Mouse (Mus musculus): ENCODE measurements around the gene Bicd2. TPM values are rescaled to one million over a fixed set of nuclear protein-coding genes. Genes with fewer than 3 reads are reported as not detected.

The Bicd2 gene
- polyA plus RNA-seq, 2 experiments from 2014 or later, result 5.9 to 6.1 TPM

DNA sequence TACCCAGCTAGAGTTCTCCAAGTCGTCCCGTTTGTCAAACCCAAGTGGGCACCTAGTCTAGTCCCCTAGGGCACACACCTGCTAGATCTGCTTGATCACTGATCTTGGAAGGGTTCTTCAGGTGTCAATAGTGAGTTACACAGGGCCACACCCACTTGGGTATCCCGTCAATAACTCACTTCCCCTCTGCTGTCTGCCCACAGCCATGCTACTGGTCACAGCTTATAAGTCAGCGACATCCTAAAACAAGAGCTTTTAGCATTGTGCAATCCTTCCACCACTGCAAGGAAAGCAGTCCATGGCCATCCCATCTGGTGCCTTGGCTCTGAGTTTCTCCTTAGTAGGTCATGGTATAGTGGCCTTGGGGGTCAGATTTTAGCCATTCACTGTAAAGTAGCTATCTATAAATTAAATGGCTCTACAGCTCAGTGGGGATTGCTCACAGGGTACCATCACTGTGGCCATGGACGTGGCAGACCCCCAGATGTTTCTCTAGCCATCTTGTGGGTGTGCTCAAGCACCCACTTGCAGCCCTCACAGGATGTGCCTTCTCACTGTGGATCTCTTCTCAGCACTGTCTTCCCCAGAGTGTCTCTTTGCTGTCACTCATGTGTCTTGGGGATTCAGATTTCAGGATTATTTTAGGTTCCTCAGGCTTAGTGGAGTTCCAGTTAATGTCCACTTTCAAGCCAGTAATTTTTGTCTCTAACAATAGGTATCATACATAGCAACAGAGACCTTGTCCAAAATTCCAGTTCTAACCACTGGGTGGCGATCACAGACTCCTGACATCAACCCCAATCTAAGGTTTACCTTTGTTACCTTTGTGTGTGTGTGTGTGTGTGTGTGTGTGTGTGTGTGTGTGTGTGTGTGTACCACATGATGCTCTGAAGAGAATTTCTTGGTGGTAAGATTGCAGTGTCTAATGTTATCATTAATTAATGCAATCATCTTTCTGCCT, 14.9 kb upstream of the Bicd2 start:
- ATAC-seq, result peak; percentile 90

- no peak for ATAC-seq
Observed at GRCm38 (mm10) chr13:49328101-49328500, 13.3 kb upstream of the Bicd2 start.

GRCm38 (mm10) chr13:49333250-49333649, 8.1 kb upstream of the Bicd2 start:
- no peak for ATAC-seq

DNA sequence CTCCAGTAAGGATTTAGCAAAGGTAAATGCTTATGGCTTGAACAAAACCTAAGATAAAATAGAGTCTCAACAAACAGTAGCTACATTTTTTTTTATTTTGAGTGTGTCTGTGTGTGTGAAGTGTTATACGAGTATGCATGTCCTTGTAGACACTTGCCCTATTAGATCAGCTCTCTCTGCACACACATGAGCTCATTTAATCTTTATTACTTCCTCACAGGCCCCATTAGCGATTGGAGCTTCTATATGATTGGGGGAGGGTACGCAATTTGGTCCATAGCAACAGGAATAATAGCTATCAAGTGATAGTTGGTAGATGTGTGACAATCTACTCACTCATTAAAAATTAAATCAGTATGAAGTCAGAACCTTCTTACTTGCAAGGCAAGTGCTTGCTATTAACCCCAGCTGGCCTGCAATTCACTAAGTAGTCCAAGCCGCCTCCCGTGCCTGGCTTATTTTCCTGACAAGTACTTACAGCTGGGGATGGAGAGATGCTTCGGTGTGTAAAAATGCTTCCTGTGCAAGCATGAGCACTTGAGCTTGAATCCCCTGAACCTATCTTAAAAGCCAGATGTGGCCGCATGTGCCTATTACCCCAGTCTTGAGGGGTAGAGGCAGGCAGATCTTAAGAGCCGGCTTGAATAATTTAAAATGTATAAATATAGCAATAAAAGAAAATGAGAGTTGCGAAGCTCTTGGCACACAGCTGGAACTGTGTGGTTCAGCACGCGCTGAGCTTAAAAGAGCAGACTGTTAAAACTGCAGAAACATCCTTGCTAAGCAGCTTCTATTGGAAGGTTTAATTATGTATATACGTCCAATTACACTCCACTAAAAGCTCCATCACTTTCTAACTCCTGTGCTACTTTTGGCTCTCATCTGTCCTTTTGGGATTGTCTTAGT, 6.1 kb upstream of the Bicd2 start:
- ATAC-seq, result no peak

GRCm38 (mm10) chr13:49338893-49339546, 2.4 kb upstream of the Bicd2 start:
- ATAC-seq, result no peak

- ATAC-seq, result no peak
Observed at GRCm38 (mm10) chr13:49341831-49342722, 692 bp downstream of the Bicd2 start.

DNA sequence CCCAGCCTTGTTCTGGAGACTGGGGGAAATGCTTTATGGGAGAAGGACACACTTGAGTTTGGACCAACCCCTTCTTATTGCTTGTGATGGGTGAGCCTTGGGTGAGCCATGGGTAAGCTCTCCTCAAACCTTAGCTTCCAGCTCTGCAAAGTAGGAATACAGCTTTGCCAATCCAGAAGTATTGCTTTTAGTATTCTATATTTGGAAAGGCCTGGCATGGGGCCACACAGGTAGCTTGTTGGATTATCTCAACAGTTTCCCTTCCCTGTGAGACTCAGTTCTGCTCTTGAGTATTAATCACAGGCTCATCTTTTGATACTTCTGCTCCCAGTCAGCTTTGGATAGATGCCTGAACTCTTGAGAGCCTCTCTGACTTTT, 1.3 kb downstream of the Bicd2 start:
- ATAC-seq, result no peak

DNA sequence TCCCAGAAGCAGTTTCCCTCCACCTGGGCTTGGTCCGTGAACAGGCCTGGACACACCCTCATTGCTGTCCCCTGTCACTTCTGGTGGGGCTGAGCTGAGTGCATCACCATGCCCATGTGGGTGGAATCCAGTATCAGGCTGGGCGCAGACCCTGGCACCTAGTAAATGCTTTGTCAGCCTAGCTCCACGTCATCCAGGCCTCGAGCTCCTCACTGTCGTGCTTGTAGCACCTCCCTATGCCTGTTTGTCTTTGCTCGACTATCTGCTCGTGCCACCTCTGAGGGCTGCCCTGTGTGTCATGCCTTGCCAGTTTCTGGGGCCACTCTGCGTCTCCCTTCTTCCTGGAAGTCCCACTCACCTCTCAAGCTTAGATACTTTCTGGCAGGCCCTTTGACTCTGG, 3.2 kb downstream of the Bicd2 start:
- ATAC-seq, result no peak

DNA sequence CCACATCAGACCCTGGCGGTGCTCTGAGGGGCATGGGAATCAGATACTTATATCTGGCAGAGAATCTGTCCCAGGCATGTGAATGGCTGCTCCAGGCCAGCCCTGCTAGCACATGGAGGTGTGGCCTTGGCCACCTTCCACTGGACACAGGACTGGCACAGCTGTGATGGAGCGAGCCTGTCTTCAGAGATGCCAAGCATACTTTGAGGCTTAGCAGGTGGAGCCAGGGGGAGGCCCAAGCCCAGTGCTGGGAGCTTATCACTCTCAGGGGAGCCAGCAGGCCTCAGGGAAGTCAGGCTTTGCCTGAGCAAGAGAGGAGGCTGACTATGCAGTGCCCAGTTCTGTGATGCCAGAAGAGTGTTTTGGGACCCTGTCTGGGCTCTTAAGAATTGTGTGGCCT, 4.1 kb downstream of the Bicd2 start:
- ATAC-seq, result no peak

DNA sequence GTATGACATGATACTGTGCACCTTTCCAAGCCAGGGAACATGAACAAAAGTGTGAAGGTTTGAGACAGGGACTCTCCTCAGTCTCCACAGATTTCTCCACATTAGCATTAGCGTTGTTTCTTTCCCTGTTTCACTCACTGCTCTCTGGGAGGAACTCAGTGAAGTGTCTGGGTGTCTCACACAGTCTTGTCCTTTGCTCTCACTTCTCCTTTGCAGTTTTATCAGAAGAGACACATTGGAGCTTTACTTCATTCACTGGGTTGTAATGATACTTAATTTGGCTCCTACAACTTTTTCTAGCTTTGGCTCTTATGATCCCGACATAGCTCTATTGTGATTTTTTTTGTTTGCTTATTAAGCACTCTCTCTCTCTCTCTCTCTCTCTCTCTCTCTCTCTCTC, 7.1 kb downstream of the Bicd2 start:
- no peak for ATAC-seq

- no peak for ATAC-seq
Observed at GRCm38 (mm10) chr13:49349335-49349734, 8.0 kb downstream of the Bicd2 start.

- no peak for ATAC-seq
Observed at GRCm38 (mm10) chr13:49349836-49350505, 8.6 kb downstream of the Bicd2 start.

DNA sequence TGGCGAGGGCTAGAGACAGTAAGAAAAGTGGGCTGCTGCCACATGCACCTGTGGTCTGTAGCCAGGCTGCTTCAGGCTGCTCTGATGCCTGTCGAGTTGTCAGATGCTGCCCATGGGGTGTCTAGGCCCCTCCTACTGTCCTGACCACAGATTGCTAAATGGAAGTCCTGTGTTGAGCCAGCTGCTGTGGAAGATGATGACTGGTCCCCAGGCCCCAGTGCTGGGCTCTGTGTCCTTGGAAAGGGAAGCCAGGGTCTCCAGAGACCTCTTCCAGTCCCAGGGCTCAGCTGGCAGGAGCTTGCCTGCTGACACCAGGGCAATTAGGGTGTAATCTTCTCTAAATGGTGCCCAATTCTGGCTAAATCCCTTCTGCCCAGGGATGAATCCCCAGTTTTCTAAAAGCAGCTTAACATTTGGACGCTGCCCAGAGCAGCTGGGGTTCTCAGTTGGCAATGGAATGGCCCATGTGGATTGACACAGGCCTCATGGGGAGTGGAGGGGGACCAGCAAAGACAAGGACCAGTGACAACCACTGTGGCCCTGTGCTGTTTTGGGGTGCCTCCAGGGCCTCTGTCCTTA, 11.3 kb downstream of the Bicd2 start:
- ATAC-seq, result no peak

DNA sequence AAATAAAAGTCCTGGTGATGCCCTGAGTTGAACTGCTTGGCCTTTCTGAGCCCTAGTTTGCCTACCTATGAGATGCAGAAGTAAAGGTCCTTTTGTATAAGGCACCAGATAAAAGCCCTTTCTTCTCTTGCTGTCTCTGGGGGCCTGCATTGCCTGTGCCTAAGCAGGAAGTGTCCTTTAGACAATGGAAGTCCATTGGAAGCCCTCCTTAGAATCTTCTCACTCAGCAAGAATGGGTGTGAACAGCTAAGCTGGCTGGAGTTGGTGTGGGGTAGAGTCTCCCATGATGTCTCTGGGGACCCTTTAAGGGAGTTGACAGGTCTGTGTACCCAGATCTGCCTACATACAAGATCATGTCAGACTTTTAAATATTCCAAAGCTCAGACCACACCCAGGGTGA, 12.0 kb downstream of the Bicd2 start:
- no peak for ATAC-seq

- ATAC-seq, result no peak
Observed at GRCm38 (mm10) chr13:49353991-49354507, 12.7 kb downstream of the Bicd2 start.

DNA sequence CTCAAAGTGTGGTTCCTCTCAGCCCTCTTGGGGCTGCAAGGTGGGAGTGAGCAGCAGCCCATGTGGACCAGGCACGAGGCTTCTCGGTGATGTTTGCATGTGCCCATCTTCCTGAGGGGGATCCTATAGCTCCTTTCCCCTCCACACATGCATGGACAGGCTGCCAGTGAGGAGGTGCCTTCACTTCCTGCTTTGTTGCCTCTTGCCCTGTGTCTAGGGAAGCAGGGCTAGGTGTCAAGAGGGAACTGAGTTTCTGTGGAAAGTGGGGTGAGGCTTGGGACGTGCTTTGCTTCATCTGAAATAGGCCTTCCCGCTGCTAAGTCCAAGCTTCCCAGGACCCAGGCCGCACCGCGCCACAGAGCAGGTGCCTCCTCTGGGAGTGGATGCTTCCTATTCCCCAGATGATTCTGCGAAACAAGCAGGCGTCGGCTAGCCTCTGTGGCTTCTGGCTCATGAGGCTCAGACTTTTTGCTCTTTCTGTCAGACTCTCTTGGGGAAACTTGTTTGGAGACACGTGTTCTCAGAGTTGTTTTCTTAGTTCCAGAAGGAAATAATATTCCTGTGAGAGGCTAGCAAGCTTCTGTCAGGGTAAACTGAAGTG, 14.2 kb downstream of the Bicd2 start:
- ATAC-seq, result no peak

DNA sequence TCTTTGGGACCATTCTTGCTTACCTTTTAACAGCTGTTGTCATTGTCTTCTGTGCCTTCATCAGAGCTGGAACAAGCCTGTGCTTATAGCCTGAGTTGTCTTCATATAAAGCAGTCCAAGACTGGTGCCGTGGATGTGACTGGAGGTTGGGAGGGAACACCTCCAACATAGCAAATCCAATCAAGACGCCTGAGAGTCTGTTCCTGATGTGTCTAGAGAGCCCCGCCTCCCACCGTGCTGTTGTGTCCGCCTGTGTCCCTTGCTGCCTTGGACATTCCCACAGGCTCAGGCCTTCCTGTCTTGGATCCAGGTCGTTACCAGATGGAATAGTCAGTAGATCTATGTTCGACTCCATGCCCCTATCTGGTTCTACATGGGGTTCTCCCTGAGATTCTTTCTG, 14.7 kb downstream of the Bicd2 start:
- ATAC-seq, result no peak

- ATAC-seq, result no peak
Observed at GRCm38 (mm10) chr13:49357367-49358026, 16.1 kb downstream of the Bicd2 start.

- no peak for ATAC-seq
Observed at GRCm38 (mm10) chr13:49358184-49358583, 16.8 kb downstream of the Bicd2 start.

Data from CD4-positive, CD25-positive, alpha-beta regulatory T cell, adult 4 months (primary cell).